Mouse (Mus musculus) urinary bladder, postnatal 14 days (tissue): ENCODE measurements around the gene Rpgrip1l.
A peak's percentile ranks its signal among the peaks of the same experiment; 100 is the strongest.

Source experiments
- DNase-seq: peaks from one replicate; pipeline ENCODE4 v3.0.0; 2021; ENCODE audit warnings: low spot score

The Rpgrip1l gene

GRCm38 (mm10) chr8:91205897-91206296 lies 107.2 kb downstream of the Rpgrip1l start:
- no peak for DNase-seq

GRCm38 (mm10) chr8:91201184-91201583 lies 111.9 kb downstream of the Rpgrip1l start:
- no peak for DNase-seq

- no peak for DNase-seq
Observed at GRCm38 (mm10) chr8:91199876-91200275, 113.2 kb downstream of the Rpgrip1l start, which contains the start of gene Aktip. Aktip (minus strand) TSS chr8:91199976.

- DNase-seq, result no peak
Observed at GRCm38 (mm10) chr8:91198036-91198435, 115.0 kb downstream of the Rpgrip1l start.

GRCm38 (mm10) chr8:91197233-91197632 lies 115.8 kb downstream of the Rpgrip1l start:
- no peak for DNase-seq

- DNase-seq, result no peak
Observed at GRCm38 (mm10) chr8:91196661-91197060, 116.4 kb downstream of the Rpgrip1l start.

- DNase-seq, result no peak
Observed at GRCm38 (mm10) chr8:91194081-91194480, 119.0 kb downstream of the Rpgrip1l start.

- no peak for DNase-seq
Observed at GRCm38 (mm10) chr8:91192941-91193340, 120.1 kb downstream of the Rpgrip1l start.

- DNase-seq, result peak; percentile 71
Observed at GRCm38 (mm10) chr8:91190816-91191340, 122.2 kb downstream of the Rpgrip1l start.

GRCm38 (mm10) chr8:91188152-91188551 lies 124.9 kb downstream of the Rpgrip1l start:
- no peak for DNase-seq

- DNase-seq, result no peak
Observed at GRCm38 (mm10) chr8:91186372-91186771, 126.7 kb downstream of the Rpgrip1l start.

- no peak for DNase-seq
Observed at GRCm38 (mm10) chr8:91177708-91178107, 135.4 kb downstream of the Rpgrip1l start.

- DNase-seq, result no peak
Observed at GRCm38 (mm10) chr8:91176176-91176575, 136.9 kb downstream of the Rpgrip1l start.

- no peak for DNase-seq
Observed at GRCm38 (mm10) chr8:91171605-91172004, 141.5 kb downstream of the Rpgrip1l start.

GRCm38 (mm10) chr8:91170914-91171313 lies 142.1 kb downstream of the Rpgrip1l start:
- DNase-seq, result no peak

- DNase-seq, result no peak
Observed at GRCm38 (mm10) chr8:91170152-91170551, 142.9 kb downstream of the Rpgrip1l start.
